Mouse (Mus musculus) CH12.LX (cell line): ENCODE data around the gene Slc30a1. TPM values are rescaled to one million over a fixed set of nuclear protein-coding genes. Genes with fewer than 3 reads are reported as not detected.

Experiments used
- DNase-seq: peaks from one replicate; pipeline ENCODE4 v3.0.0-alpha.2; 2013; ENCODE audit errors: extremely low read depth
- H3K27ac ChIP-seq: 2 replicates; pipeline ENCODE4 v1.5.1; 2012; ENCODE audit warnings: low read depth, mild to moderate bottlenecking, control low read depth, moderate library complexity; ENCODE audit not compliant: insufficient read depth
- H3K27me3 ChIP-seq: replicated peaks from 2 replicates; pipeline ENCODE3; 2012; ENCODE audit warnings: inconsistent platforms
- H3K36me3 ChIP-seq, 2 experiments: replicated peaks in 1 of 2; 2 replicates each; pipeline versions ENCODE3 to v1.6.1; 2012; ENCODE audit warnings: inconsistent platforms in 1 of 2, low read length in 1 of 2, mild to moderate bottlenecking in 1 of 2, mixed read lengths in 1 of 2, moderate library complexity in 1 of 2; ENCODE audit not compliant: control insufficient read depth in 1 of 2, insufficient read depth in 1 of 2
- H3K4me1 ChIP-seq, 2 experiments: 2 replicates each; pipeline ENCODE4 v1.6.1; 2012; ENCODE audit warnings: inconsistent platforms in 1 of 2, moderate library complexity in 1 of 2; ENCODE audit not compliant: insufficient read depth in 2 of 2, control insufficient read depth in 1 of 2
- H3K4me2 ChIP-seq: 2 replicates; pipeline ENCODE4 v1.6.1; 2012; ENCODE audit warnings: low read depth, mild to moderate bottlenecking, control low read depth; ENCODE audit not compliant: poor library complexity, insufficient read depth, severe bottlenecking
- H3K4me3 ChIP-seq, 3 experiments: fragments of 150-350 bp in 1 of 3; sonication (generic) in 1 of 3; replicated peaks in 1 of 3; 2 replicates each; pipeline versions ENCODE3 to v1.5.1; 2011 to 2012; ENCODE audit warnings: low read depth in 2 of 3, low read length in 2 of 3, mild to moderate bottlenecking in 2 of 3, moderate library complexity in 2 of 3, control low read depth in 1 of 3, improper control_type of control experiment in 1 of 3, inconsistent platforms in 1 of 3, mixed read lengths in 1 of 3; ENCODE audit not compliant: poor library complexity in 1 of 3
- H3K79me2 ChIP-seq: replicated peaks from 2 replicates; pipeline ENCODE4 v1.6.1; 2012; ENCODE audit warnings: mild to moderate bottlenecking, moderate library complexity; ENCODE audit not compliant: control insufficient read depth, poor library complexity, insufficient read depth, severe bottlenecking; ENCODE audit errors: extremely low read depth
- H3K9ac ChIP-seq: 2 replicates; pipeline ENCODE4 v1.6.1; 2012; ENCODE audit warnings: low read depth, mild to moderate bottlenecking, control low read depth, moderate library complexity; ENCODE audit not compliant: insufficient read depth
- H3K9me3 ChIP-seq: replicated peaks from 2 replicates; pipeline ENCODE3; 2012; ENCODE audit warnings: low read length, inconsistent platforms, mixed read lengths
- BHLHE40 ChIP-seq: IDR thresholded peaks from 2 replicates; pipeline ENCODE4 v1.6.1; 2011; ENCODE audit warnings: mild to moderate bottlenecking, low read depth, low read length, improper control_type of control experiment
- CHD2 ChIP-seq: IDR thresholded peaks from 2 replicates; pipeline ENCODE4 v1.6.1; 2011; ENCODE audit warnings: low read length, improper control_type of control experiment
- CTCF ChIP-seq, 2 experiments: IDR thresholded peaks in 1 of 2; conservative IDR thresholded peaks in 1 of 2; 2 replicates each; pipeline ENCODE4 v1.5.1; 2011 to 2012; ENCODE audit warnings: low read depth in 2 of 2, low read length in 2 of 2, improper control_type of control experiment in 1 of 2, inconsistent platforms in 1 of 2, mild to moderate bottlenecking in 1 of 2, moderate library complexity in 1 of 2
- ELF1 ChIP-seq: IDR thresholded peaks from 2 replicates; pipeline ENCODE4 v1.6.1; 2014; ENCODE audit warnings: low read depth, mild to moderate bottlenecking, inconsistent platforms, low read length, improper control_type of control experiment
- EP300 ChIP-seq: IDR thresholded peaks from 2 replicates; pipeline ENCODE4 v1.6.1; 2011; ENCODE audit warnings: low read length, improper control_type of control experiment
- ETS1 ChIP-seq: conservative IDR thresholded peaks from 2 replicates; pipeline ENCODE4 v1.6.1; 2012; ENCODE audit warnings: low read depth, mild to moderate bottlenecking, inconsistent platforms, low read length, improper control_type of control experiment, moderate library complexity
- HCFC1 ChIP-seq: IDR thresholded peaks from 2 replicates; pipeline ENCODE4 v1.6.1; 2012; ENCODE audit warnings: low read depth, mild to moderate bottlenecking, inconsistent platforms, low read length, improper control_type of control experiment
- JUND ChIP-seq: conservative IDR thresholded peaks from 2 replicates; pipeline ENCODE4 v1.6.1; 2011; ENCODE audit warnings: low read depth, low read length, improper control_type of control experiment
- KAT2A ChIP-seq: IDR thresholded peaks from 2 replicates; pipeline ENCODE4 v1.6.1; 2012; ENCODE audit warnings: low read length, improper control_type of control experiment, inconsistent platforms; ENCODE audit not compliant: insufficient replicate concordance
- MAFK ChIP-seq: IDR thresholded peaks from 2 replicates; pipeline ENCODE4 v1.6.1; 2011; ENCODE audit warnings: low read length, improper control_type of control experiment; ENCODE audit not compliant: insufficient replicate concordance
- MAX ChIP-seq: IDR thresholded peaks from 2 replicates; pipeline ENCODE4 v1.6.1; 2011; ENCODE audit warnings: low read length, improper control_type of control experiment
- MAZ ChIP-seq: IDR thresholded peaks from 2 replicates; pipeline ENCODE4 v1.6.1; 2012; ENCODE audit warnings: low read depth, mild to moderate bottlenecking, inconsistent platforms, low read length, improper control_type of control experiment, moderate library complexity
- MXI1 ChIP-seq: IDR thresholded peaks from 2 replicates; pipeline ENCODE4 v1.6.1; 2011; ENCODE audit warnings: mild to moderate bottlenecking, low read depth, low read length, improper control_type of control experiment
- MYC ChIP-seq: IDR thresholded peaks from 2 replicates; pipeline ENCODE4 v1.6.1; 2011; ENCODE audit warnings: low read depth, mild to moderate bottlenecking, improper control_type of control experiment, low read length
- NELFE ChIP-seq: IDR thresholded peaks from 2 replicates; pipeline ENCODE4 v1.6.1; 2011; ENCODE audit warnings: low read depth, low read length, improper control_type of control experiment
- POLR2AphosphoS2 ChIP-seq: IDR thresholded peaks from 2 replicates; pipeline ENCODE4 v1.6.1; 2011; ENCODE audit warnings: low read depth, low read length, improper control_type of control experiment
- RAD21 ChIP-seq: IDR thresholded peaks from 2 replicates; pipeline ENCODE4 v1.6.1; 2011; ENCODE audit warnings: low read depth, mild to moderate bottlenecking, low read length, improper control_type of control experiment, moderate library complexity
- RCOR1 ChIP-seq: conservative IDR thresholded peaks from 2 replicates; pipeline ENCODE4 v1.6.1; 2012; ENCODE audit warnings: low read depth, mild to moderate bottlenecking, inconsistent platforms, low read length, improper control_type of control experiment
- SIN3A ChIP-seq: IDR thresholded peaks from 2 replicates; pipeline ENCODE4 v1.6.1; 2012; ENCODE audit warnings: low read length, improper control_type of control experiment, inconsistent platforms
- SMC3 ChIP-seq: IDR thresholded peaks from 2 replicates; pipeline ENCODE4 v1.6.1; 2011; ENCODE audit warnings: low read depth, low read length, improper control_type of control experiment
- TBP ChIP-seq: conservative IDR thresholded peaks from 2 replicates; pipeline ENCODE4 v1.6.1; 2011; ENCODE audit warnings: low read depth, low read length, improper control_type of control experiment
- UBTF ChIP-seq: IDR thresholded peaks from 2 replicates; pipeline ENCODE4 v1.6.1; 2012; ENCODE audit warnings: low read depth, mild to moderate bottlenecking, inconsistent platforms, low read length, improper control_type of control experiment, moderate library complexity
- ZC3H11A ChIP-seq: IDR thresholded peaks from 2 replicates; pipeline ENCODE4 v1.6.1; 2012; ENCODE audit warnings: low read depth, mild to moderate bottlenecking, inconsistent platforms, low read length, improper control_type of control experiment
- ZKSCAN1 ChIP-seq: IDR thresholded peaks from 2 replicates; pipeline ENCODE4 v1.6.1; 2012; ENCODE audit warnings: low read depth, inconsistent platforms, low read length, improper control_type of control experiment, borderline replicate concordance
- ZMIZ1 ChIP-seq: IDR thresholded peaks from 2 replicates; pipeline ENCODE4 v1.6.1; 2012; ENCODE audit warnings: low read depth, mild to moderate bottlenecking, inconsistent platforms, low read length, improper control_type of control experiment
- dilution Hi-C: fragments of 300-500 bp; cut with MboI; formaldehyde crosslinking; loops from 2 replicates; pipeline ENCODE4 v1.14.3; 2020; ENCODE audit warnings: low sequenced_read_pairs; ENCODE audit not compliant: extremely low pct_unique_long_range_greater_than_20kb, extremely low pct_ligation_motif_present
- in situ Hi-C: fragments of 300-500 bp; cut with MboI; formaldehyde crosslinking; loops from 3 replicates; pipeline ENCODE4 v1.14.3; 2019; ENCODE audit warnings: low sequenced_read_pairs, low pct_ligation_motif_present, low pct_unique_long_range_greater_than_20kb, mixed read lengths
- polyA plus RNA-seq: library from polyadenylated mRNA; unstranded; fragments of >175 nt; gene quantifications from 2 replicates; pipeline ENCODE4 v1.2.1, GENCODE M21; 2012; ENCODE audit warnings: low read depth; ENCODE audit not compliant: insufficient read length
- total RNA-seq, 2 experiments: library from RNA; depleted of rRNA; stranded (reverse); fragments of 300-350 nt in 1 of 2; fragments of >200 nt in 1 of 2; gene quantifications; 2 replicates each; pipeline ENCODE4 v1.2.3; 2012 to 2014

The Slc30a1 gene
- total and polyA plus RNA-seq, 3 experiments = 4.5 to 15.8 (median 9.4) TPM

DNA sequence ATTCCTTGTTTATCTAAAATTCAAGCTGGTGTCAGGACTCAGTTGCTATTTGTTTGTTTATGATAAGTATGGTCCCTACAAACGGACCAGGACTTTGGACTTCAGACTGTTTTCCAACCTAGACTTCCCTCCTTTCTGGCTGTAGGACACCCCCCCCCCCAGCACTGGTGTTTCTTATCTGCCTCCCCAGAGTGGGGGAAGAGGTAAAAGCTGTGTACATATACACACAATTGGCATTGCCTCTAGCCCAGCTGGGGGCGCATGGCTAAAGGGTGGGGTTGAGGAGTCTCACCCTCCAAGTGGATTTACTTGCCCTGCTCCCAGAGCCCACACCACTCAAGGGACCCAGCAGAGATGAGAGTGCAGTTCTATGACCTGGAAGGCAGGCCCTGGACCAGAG is 40.3 kb downstream of the Slc30a1 start:
- no peaks in the 10 kb centered on the region for H3K27me3 ChIP-seq
- no peak overlapping the region for H3K4me2 ChIP-seq

DNA sequence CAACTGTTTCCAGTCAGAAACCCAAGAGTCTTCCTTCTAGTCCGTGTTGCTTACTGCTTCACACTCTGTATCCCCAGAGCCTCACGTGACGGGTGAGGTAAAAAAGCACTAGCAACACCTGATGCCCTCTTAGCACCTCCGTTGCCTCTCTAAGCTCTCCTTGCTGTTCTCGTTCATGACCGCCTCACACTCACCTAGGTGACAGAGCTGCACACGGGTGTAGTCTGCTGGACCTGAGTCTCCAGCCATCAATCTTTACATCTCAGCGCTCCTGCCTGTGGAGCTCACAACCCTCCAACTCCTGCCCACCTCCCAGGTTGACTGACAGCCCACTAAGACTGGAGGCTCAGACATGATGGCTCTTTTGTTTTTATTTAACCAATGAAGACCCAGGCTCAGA is 41.2 kb downstream of the Slc30a1 start:
- no peak overlapping the region for H3K4me3 ChIP-seq
- H3K4me2 ChIP-seq = no peak overlapping the region
- no peaks in the 10 kb centered on the region for H3K9me3 ChIP-seq
- dilution Hi-C loops = no loop called here
- no peak overlapping the region for H3K27ac ChIP-seq
- in situ Hi-C loops = no loop called here
- H3K9ac ChIP-seq = no peak overlapping the region
- H3K79me2 ChIP-seq = no peaks in the 10 kb centered on the region
- no peak for DNase-seq
- TF ChIP-seq BHLHE40 (no peak), ZKSCAN1 (no peak), MYC (no peak), MAFK (no peak), TBP (no peak), ELF1 (no peak), CTCF (conservative IDR thresholded peaks at IDR 0.05 in 1 of 2, IDR thresholded peaks at IDR 0.05 in 1 of 2; ENCODE audit: low read depth in 2 of 2, low read length in 2 of 2) (no peak), ZC3H11A (no peak), SIN3A (no peak)
- H3K4me1 ChIP-seq = peaks cover 18 to 47% of the 10 kb centered on the region in 2 experiments
- no peaks in the 10 kb centered on the region for H3K27me3 ChIP-seq
- H3K36me3 ChIP-seq = no peaks in the 10 kb centered on the region

More for the DNA sequence above, 40.3 kb downstream of the Slc30a1 start:
- peaks cover 18 to 47% of the 10 kb centered on the region in 2 experiments for H3K4me1 ChIP-seq
- H3K4me3 ChIP-seq = no peak overlapping the region
- no peak for TF ChIP-seq KAT2A
- TF ChIP-seq JUND = no peak
- no peak for TF ChIP-seq TBP
- TF ChIP-seq ETS1 = no peak
- no peak for TF ChIP-seq NELFE
- no peak for TF ChIP-seq RCOR1
- no peak for TF ChIP-seq MXI1
- TF ChIP-seq RAD21 = no peak
- no peak for TF ChIP-seq POLR2AphosphoS2
- no peak for TF ChIP-seq HCFC1
- TF ChIP-seq CHD2 = no peak
- TF ChIP-seq MYC = no peak
- no peak for TF ChIP-seq MAZ
- no peak for TF ChIP-seq ZMIZ1
- no peak for TF ChIP-seq UBTF
- no peak for TF ChIP-seq EP300
- no peak for TF ChIP-seq SMC3
- TF ChIP-seq ZC3H11A = no peak
- no peak for TF ChIP-seq MAX
- H3K9me3 ChIP-seq = no peaks in the 10 kb centered on the region
- no peaks in the 10 kb centered on the region for H3K79me2 ChIP-seq
- in situ Hi-C loops = no loop called here
- no peak for DNase-seq
- H3K36me3 ChIP-seq = no peaks in the 10 kb centered on the region
- dilution Hi-C loops = no loop called here
- no peak overlapping the region for H3K27ac ChIP-seq
- H3K9ac ChIP-seq = no peak overlapping the region
